Mouse (Mus musculus) myocyte (in vitro differentiated cells): Measurements from ENCODE around the gene Ninj2.

ENCODE experiments used
- CEBPB ChIP-seq: IDR thresholded peaks from 2 replicates; pipeline ENCODE4 v1.6.1; 2011; ENCODE audit warnings: mild to moderate bottlenecking, moderate library complexity; ENCODE audit not compliant: poor library complexity, insufficient read depth, severe bottlenecking
- E2F4 ChIP-seq: IDR thresholded peaks from one replicate; pipeline ENCODE4 v1.6.1; 2011; ENCODE audit warnings: mild to moderate bottlenecking, control low read depth, moderate library complexity; ENCODE audit not compliant: insufficient read depth
- MAX ChIP-seq: IDR thresholded peaks from one replicate; pipeline ENCODE4 v1.6.1; 2011; ENCODE audit warnings: low read depth, mild to moderate bottlenecking, control low read depth
- MYOD1 ChIP-seq, 3 experiments: IDR thresholded peaks; one replicate each; pipeline ENCODE4 v1.6.1; 2011; ENCODE audit warnings: control low read depth in 2 of 3, low read depth in 2 of 3, mild to moderate bottlenecking in 2 of 3, moderate library complexity in 1 of 3; ENCODE audit not compliant: insufficient read length in 2 of 3, control insufficient read depth in 1 of 3
- MYOG ChIP-seq, 3 experiments: IDR thresholded peaks; one replicate each; pipeline ENCODE4 v1.6.1; 2011; ENCODE audit warnings: control low read depth in 2 of 3, low read depth in 2 of 3, mild to moderate bottlenecking in 2 of 3; ENCODE audit not compliant: insufficient read length in 2 of 3, control insufficient read depth in 1 of 3, insufficient read depth in 1 of 3
- POLR2A ChIP-seq: IDR thresholded peaks from one replicate; pipeline ENCODE4 v1.6.1; 2011; ENCODE audit warnings: low read depth, mild to moderate bottlenecking, control low read depth, moderate library complexity; ENCODE audit not compliant: insufficient read length
- POLR2AphosphoS2 ChIP-seq: IDR thresholded peaks from one replicate; pipeline ENCODE4 v1.6.1; 2011; ENCODE audit warnings: low read depth, control low read depth; ENCODE audit not compliant: insufficient read length
- SRF ChIP-seq: IDR thresholded peaks from one replicate; pipeline ENCODE4 v1.6.1; 2011; ENCODE audit warnings: low read depth; ENCODE audit not compliant: control insufficient read depth, insufficient read length
- TCF12 ChIP-seq: IDR thresholded peaks from one replicate; pipeline ENCODE4 v1.6.1; 2011; ENCODE audit warnings: mild to moderate bottlenecking, control low read depth; ENCODE audit not compliant: poor library complexity, insufficient read depth, severe bottlenecking
- TCF3 ChIP-seq: IDR thresholded peaks from one replicate; pipeline ENCODE4 v1.6.1; 2011; ENCODE audit warnings: low read depth, control low read depth; ENCODE audit not compliant: insufficient read length
- USF1 ChIP-seq: IDR thresholded peaks from one replicate; pipeline ENCODE4 v1.6.1; 2011; ENCODE audit warnings: low read depth, mild to moderate bottlenecking, control low read depth, moderate library complexity

GRCm38 (mm10) chr6:120147411-120147810 is 54.3 kb downstream of the Ninj2 start:
- no peak for TF ChIP-seq POLR2A
- TF ChIP-seq TCF3, result no peak
- no peak for TF ChIP-seq SRF
- no peak for TF ChIP-seq USF1
- TF ChIP-seq CEBPB, result no peak
- TF ChIP-seq TCF12, result no peak
- TF ChIP-seq POLR2AphosphoS2, result no peak
- no peak for TF ChIP-seq MYOD1 (IDR thresholded peaks at IDR 0.05; ENCODE audit: control insufficient read depth in 1 of 3, insufficient read length in 2 of 3, low read depth in 2 of 3)
- no peak for TF ChIP-seq MYOG (IDR thresholded peaks at IDR 0.05; ENCODE audit: control insufficient read depth in 1 of 3, insufficient read depth in 1 of 3, insufficient read length in 2 of 3, low read depth in 2 of 3)
- no peak for TF ChIP-seq E2F4
- TF ChIP-seq MAX, result no peak
